Mouse (Mus musculus): ENCODE measurements at regions not wholly inside any gene's neighbourhood (a gene's known extent, or its start where the extent isn't known, plus 50 kb on each side); places are given as distances from the start of the nearest gene placed in this dataset.
"Not testable (repeated sequence)": the region's sequence is repeated elsewhere in the genome, so short reads cannot be mapped to it uniquely, and the experiment has no call there.

- not testable (repeated sequence) for H3K9me3 ChIP-seq (ENCODE audit: control insufficient read depth, low read length); DNase-seq (ENCODE audit: low spot score); H3K27ac ChIP-seq (replicated peaks; ENCODE audit: low read depth, low read length); ATAC-seq (ENCODE audit: low FRiP score, low read depth); H3K9ac ChIP-seq (ENCODE audit: low read depth, low read length, severe bottlenecking); H3K27me3 ChIP-seq (ENCODE audit: control insufficient read depth, insufficient read depth, low read length); H3K4me1 ChIP-seq (ENCODE audit: control insufficient read depth, insufficient read depth, low read length); H3K4me3 ChIP-seq (replicated peaks; ENCODE audit: low read length); H3K36me3 ChIP-seq (ENCODE audit: control insufficient read depth, insufficient read depth, low read length); H3K4me2 ChIP-seq (replicated peaks; ENCODE audit: low read depth, low read length, severe bottlenecking)
- 7% methylated on average over 8 of the region's 8 CpGs for WGBS
These were observed 52.5 kb upstream of the Prr5 start for GRCm38 (mm10) chr15:84616880-84617279.

- H3K4me1 ChIP-seq (ENCODE audit: control insufficient read depth, insufficient read depth, low read length): no peaks in the 10 kb centered on the region
- no peak overlapping the region for H3K4me3 ChIP-seq (replicated peaks; ENCODE audit: low read length)
- DNase-seq (ENCODE audit: low spot score) (peak; percentile 83), ATAC-seq (ENCODE audit: low FRiP score, low read depth) (peak; percentile 80)
- no peaks in the 10 kb centered on the region for H3K9me3 ChIP-seq (ENCODE audit: control insufficient read depth, low read length)
- H3K4me2 ChIP-seq (replicated peaks; ENCODE audit: low read depth, low read length, severe bottlenecking): no peak overlapping the region
- H3K27ac ChIP-seq (replicated peaks; ENCODE audit: low read depth, low read length): no peak overlapping the region
- H3K9ac ChIP-seq (ENCODE audit: low read depth, low read length, severe bottlenecking): no peak overlapping the region
- TF ChIP-seq POLR2A (IDR thresholded peaks at IDR 0.05; ENCODE audit: borderline replicate concordance, extremely low read depth, insufficient read depth, insufficient read length): no peak
- no peaks in the 10 kb centered on the region for H3K27me3 ChIP-seq (ENCODE audit: control insufficient read depth, insufficient read depth, low read length)
- no peaks in the 10 kb centered on the region for H3K36me3 ChIP-seq (ENCODE audit: control insufficient read depth, insufficient read depth, low read length)
- WGBS: 40% methylated on average over 17 of the region's 17 CpGs
These were observed 55.6 kb upstream of the Prr5 start for GRCm38 (mm10) chr15:84613536-84614527.

GRCm38 (mm10) chr15:84612961-84613360 lies 55.3 kb upstream of the Rtl6 start:
- Histone ChIP-seq H3K9me3 (ENCODE audit: control insufficient read depth, low read length) (no peaks in the 10 kb centered on the region), H3K36me3 (ENCODE audit: control insufficient read depth, insufficient read depth, low read length) (no peaks in the 10 kb centered on the region), H3K27ac (replicated peaks; ENCODE audit: low read depth, low read length) (no peak overlapping the region), H3K4me2 (replicated peaks; ENCODE audit: low read depth, low read length, severe bottlenecking) (no peak overlapping the region), H3K4me3 (replicated peaks; ENCODE audit: low read length) (no peak overlapping the region), H3K9ac (ENCODE audit: low read depth, low read length, severe bottlenecking) (no peak overlapping the region), H3K4me1 (ENCODE audit: control insufficient read depth, insufficient read depth, low read length) (no peaks in the 10 kb centered on the region), H3K27me3 (ENCODE audit: control insufficient read depth, insufficient read depth, low read length) (no peaks in the 10 kb centered on the region)
- no peak for ATAC-seq (ENCODE audit: low FRiP score, low read depth)
- TF ChIP-seq POLR2A (IDR thresholded peaks at IDR 0.05; ENCODE audit: borderline replicate concordance, extremely low read depth, insufficient read depth, insufficient read length): no peak
- WGBS: 28% methylated on average over 2 of the region's 2 CpGs
- DNase-seq (ENCODE audit: low spot score): no peak

GRCm38 (mm10) chr15:84609825-84610442 lies 52.3 kb upstream of the Rtl6 start:
- no peak overlapping the region for H3K4me3 ChIP-seq (replicated peaks; ENCODE audit: low read length)
- no peaks in the 10 kb centered on the region for H3K9me3 ChIP-seq (ENCODE audit: control insufficient read depth, low read length)
- WGBS: 61% methylated on average over 15 of the region's 15 CpGs
- H3K4me1 ChIP-seq (ENCODE audit: control insufficient read depth, insufficient read depth, low read length): no peaks in the 10 kb centered on the region
- no peak overlapping the region for H3K27ac ChIP-seq (replicated peaks; ENCODE audit: low read depth, low read length)
- no peak overlapping the region for H3K4me2 ChIP-seq (replicated peaks; ENCODE audit: low read depth, low read length, severe bottlenecking)
- TF ChIP-seq POLR2A (IDR thresholded peaks at IDR 0.05; ENCODE audit: borderline replicate concordance, extremely low read depth, insufficient read depth, insufficient read length): no peak
- DNase-seq (ENCODE audit: low spot score) (no peak), ATAC-seq (ENCODE audit: low FRiP score, low read depth) (no peak)
- H3K36me3 ChIP-seq (ENCODE audit: control insufficient read depth, insufficient read depth, low read length): no peaks in the 10 kb centered on the region
- no peak overlapping the region for H3K9ac ChIP-seq (ENCODE audit: low read depth, low read length, severe bottlenecking)
- H3K27me3 ChIP-seq (ENCODE audit: control insufficient read depth, insufficient read depth, low read length): no peaks in the 10 kb centered on the region

- Histone ChIP-seq H3K4me2 (replicated peaks; ENCODE audit: low read depth, low read length, severe bottlenecking) (no peak overlapping the region), H3K27me3 (ENCODE audit: control insufficient read depth, insufficient read depth, low read length) (no peaks in the 10 kb centered on the region), H3K4me3 (replicated peaks; ENCODE audit: low read length) (no peak overlapping the region), H3K27ac (replicated peaks; ENCODE audit: low read depth, low read length) (no peak overlapping the region), H3K4me1 (ENCODE audit: control insufficient read depth, insufficient read depth, low read length) (no peaks in the 10 kb centered on the region), H3K9me3 (ENCODE audit: control insufficient read depth, low read length) (no peaks in the 10 kb centered on the region), H3K9ac (ENCODE audit: low read depth, low read length, severe bottlenecking) (no peak overlapping the region), H3K36me3 (ENCODE audit: control insufficient read depth, insufficient read depth, low read length) (no peaks in the 10 kb centered on the region)
- ATAC-seq (ENCODE audit: low FRiP score, low read depth): no peak
- 88% methylated on average over 5 of the region's 5 CpGs for whole genome bisulfite sequencing
- no peak for TF ChIP-seq POLR2A (IDR thresholded peaks at IDR 0.05; ENCODE audit: borderline replicate concordance, extremely low read depth, insufficient read depth, insufficient read length)
- DNase-seq (ENCODE audit: low spot score): no peak
These were observed 51.4 kb upstream of the Rtl6 start for GRCm38 (mm10) chr15:84609063-84609462.
